Mouse (Mus musculus): ENCODE measurements around the gene Tulp1.
A peak's percentile ranks its signal among the peaks of the same experiment; 100 is the strongest.
"Not testable (repeated sequence)": the region's sequence is repeated elsewhere in the genome, so short reads cannot be mapped to it uniquely, and the experiment has no call there.

Tulp1 gene

GRCm38 (mm10) chr17:28368449-28368848, 3.4 kb upstream of the Tulp1 start:
- DNase-seq (ENCODE audit: low spot score), result peak; percentile 81

DNA sequence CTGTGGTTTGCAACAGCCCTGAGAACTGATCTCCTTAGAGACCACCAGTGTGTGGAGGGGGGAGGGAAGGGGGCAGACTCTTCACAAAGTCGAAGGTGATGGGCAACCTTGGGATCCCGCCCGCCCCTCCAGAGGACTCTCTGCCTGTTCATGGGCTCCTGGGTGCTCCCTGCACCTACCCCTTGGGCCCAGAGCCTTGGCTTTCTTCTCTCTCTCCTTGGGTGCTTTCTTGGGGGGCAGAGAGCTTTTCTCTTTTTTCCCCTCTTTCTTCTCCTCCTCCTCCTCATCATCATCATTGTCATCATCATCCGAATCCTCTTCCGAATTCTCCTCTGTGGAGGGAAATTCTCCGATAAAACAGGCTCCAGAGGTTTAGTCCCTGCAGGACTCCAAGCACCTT, 1.5 kb downstream of the Tulp1 start:
- DNase-seq (ENCODE audit: low spot score), result no peak

DNA sequence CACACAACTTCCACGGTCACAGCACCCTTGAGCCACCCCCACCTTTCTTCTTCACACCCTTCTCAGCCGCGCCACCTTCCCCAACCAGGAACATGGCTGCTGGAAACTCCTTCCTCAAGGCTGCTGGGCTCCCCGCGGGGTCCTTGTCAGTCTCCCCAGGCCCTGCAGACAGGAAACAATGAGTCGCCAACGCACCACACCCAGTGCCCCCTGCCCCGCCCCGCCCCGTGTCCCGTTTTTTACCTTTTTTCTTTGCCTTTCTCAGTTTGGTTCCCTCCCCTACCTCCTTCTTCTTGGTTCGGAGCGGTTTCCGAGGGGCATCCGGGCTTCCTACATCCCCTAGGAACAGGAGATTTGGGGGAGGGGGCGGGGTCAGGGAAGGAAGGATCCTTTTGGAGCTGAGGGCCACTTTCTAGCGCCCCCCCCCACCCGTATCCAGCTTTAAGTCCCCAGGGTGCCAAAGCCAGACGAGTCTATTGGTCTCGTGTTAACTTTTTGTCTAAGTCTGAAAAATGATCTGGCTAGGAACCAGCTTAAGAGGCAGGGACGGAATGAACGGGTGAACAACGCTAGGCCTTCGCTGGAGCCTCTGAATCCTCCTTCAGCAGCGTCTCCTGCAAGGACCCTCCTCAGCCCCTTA, 2.2 kb downstream of the Tulp1 start:
- no peak for DNase-seq (ENCODE audit: low spot score)

GRCm38 (mm10) chr17:28361921-28362652, 2.9 kb downstream of the Tulp1 start:
- DNase-seq (ENCODE audit: low spot score), result no peak

DNA sequence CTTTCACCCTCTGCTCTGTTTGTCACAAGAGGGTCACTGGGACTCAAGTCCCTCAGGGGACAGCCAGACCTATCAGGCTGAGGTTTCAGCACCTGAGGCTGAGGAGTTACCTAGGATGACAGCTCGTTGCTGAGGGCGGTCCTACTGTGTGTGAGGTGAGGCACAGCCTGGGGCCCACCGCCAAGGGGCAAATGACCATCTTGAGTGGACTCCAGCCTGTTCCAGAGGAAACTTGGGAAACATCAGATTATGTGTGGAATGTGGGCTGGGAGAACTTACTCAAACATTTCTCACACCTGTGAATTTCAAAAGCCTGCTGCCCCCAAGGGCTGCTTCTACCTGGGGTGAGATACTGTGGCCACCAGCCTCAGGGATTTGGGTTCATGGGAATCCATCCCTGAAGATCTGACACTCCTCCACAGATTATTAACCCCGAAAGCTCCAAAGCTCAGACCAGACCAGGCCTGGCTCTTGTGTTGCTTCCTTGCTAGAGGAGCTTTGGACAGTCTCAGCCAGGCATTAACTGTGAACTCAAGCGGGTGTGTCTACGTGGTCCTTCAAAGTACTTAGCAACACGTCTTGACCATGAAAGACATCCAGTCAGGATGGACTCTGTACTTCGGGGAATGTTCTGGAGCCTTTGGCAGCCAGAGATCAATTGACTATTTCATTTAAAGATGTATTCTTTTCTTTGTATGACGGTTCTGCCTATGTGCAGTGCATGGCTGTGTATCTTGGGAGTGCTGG, 4.3 kb downstream of the Tulp1 start:
- peak; percentile 60 for DNase-seq (ENCODE audit: low spot score)

- DNase-seq (ENCODE audit: low spot score), result not testable (repeated sequence)
Measured at GRCm38 (mm10) chr17:28358576-28359261, 6.3 kb downstream of the Tulp1 start.

DNA sequence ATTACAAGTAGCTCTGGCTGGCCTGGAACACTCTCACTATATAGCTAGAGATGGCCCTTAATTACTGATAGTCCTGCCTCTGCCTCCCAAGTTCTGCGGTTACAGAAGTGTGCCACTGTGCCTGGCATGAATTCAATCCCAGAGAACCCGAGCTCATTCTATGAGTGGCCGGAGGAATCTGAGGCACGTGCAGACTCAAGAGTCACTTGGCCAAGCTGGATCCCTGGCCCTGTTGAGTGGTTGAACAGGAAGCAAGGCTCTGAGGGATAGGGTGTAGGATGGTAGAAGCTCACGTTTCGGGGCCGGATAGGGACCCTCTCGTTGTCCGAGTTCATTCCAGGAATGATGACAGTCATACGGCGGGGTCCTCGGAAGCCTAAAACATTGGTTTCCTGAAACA, 9.2 kb downstream of the Tulp1 start:
- no peak for DNase-seq (ENCODE audit: low spot score)

GRCm38 (mm10) chr17:28352018-28352417, 13.0 kb downstream of the Tulp1 start:
- peak; percentile 73 for DNase-seq (ENCODE audit: low spot score)

DNA sequence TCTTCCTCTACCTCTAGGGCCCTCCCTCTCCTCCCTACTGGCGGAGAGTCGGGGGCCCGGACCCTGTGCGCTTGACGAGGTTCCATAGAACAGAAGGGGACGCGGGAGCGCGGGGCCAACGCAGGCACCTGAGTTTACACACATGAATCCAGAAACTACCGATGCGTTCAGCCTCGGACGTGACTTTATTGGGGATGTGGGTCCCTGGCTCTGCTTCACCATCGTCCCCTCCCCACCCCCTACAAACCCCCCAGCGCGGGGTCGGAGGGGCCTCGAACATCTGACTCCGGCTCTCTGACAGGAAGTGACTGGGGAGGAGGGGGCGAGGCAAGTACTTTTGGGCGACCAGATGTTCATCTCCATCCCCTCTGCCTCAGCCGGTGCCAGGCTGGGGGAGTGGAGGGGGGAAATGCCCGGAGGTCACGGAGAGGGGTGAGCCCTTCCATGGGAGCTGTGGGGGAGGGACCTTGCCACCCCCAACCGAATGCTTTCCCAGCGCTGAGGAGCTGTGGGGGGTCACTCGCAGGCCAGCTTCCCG, 13.6 kb downstream of the Tulp1 start:
- DNase-seq (ENCODE audit: low spot score), result peak; percentile 64

- peak; percentile 94 for DNase-seq (ENCODE audit: low spot score)
Measured at GRCm38 (mm10) chr17:28350466-28351352, 14.3 kb downstream of the Tulp1 start, which contains the start of gene Tead3. Gene Tead3, minus strand, starts transcription at chr17:28350817.

GRCm38 (mm10) chr17:28349901-28350465, 15.0 kb downstream of the Tulp1 start:
- no peak for DNase-seq (ENCODE audit: low spot score)

GRCm38 (mm10) chr17:28349264-28349880, 15.7 kb downstream of the Tulp1 start:
- no peak for DNase-seq (ENCODE audit: low spot score)

GRCm38 (mm10) chr17:28348211-28348610, 16.8 kb downstream of the Tulp1 start:
- DNase-seq (ENCODE audit: low spot score), result no peak

- DNase-seq (ENCODE audit: low spot score), result no peak
Measured at GRCm38 (mm10) chr17:28347327-28347726, 17.7 kb downstream of the Tulp1 start.

- no peak for DNase-seq (ENCODE audit: low spot score)
Measured at GRCm38 (mm10) chr17:28345882-28346281, 19.1 kb downstream of the Tulp1 start.

GRCm38 (mm10) chr17:28345271-28345721, 19.7 kb downstream of the Tulp1 start:
- no peak for DNase-seq (ENCODE audit: low spot score)

- DNase-seq (ENCODE audit: low spot score), result no peak
Measured at GRCm38 (mm10) chr17:28344670-28345069, 20.4 kb downstream of the Tulp1 start.

DNA sequence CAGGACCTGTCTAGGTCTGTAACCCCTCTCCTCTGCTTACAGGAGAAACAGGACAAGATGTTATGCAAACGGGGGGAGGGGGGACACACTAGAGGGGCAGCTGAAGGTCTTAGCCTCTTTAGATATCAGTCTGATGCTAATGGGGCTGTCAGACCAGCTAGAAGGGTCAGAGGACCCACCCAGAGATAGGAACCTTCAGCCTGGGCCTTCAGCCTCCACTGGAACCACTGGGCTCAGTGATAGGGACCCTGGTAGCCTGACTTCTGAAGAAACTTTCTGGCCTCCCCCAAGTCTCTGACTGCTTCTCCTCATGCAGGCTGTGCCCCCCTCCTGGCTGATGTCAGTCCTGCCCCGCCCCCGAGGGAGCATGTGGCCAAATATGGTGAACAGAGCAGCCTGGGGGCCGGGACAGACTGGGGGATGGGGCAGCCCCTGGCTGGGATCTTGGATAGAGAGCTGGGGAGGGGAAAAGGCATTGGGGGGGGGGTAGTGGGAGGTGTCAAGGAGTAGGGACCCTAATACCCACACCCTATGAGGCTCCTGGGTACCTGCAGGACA, 20.9 kb downstream of the Tulp1 start:
- no peak for DNase-seq (ENCODE audit: low spot score)

DNA sequence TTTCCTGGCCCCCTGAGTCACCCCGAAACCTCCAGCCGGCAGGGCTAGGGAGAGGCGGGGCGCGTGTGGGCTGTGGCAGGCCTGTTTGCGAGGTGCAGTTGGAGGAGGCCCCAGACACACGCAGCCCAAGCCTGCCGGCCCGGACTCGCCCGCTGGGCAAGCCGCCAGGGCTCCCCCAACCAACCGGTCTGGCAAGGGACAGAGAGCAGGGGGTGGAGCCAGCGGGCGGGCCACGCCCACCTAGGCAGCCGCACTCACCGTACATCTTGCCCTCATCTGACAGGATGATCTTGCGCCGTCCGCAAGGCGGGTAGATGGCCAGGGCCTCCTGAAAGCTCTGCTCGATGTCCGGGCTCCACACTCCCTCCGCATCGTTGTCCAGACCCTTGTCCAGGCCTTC, 23.9 kb downstream of the Tulp1 start:
- no peak for DNase-seq (ENCODE audit: low spot score)

DNA sequence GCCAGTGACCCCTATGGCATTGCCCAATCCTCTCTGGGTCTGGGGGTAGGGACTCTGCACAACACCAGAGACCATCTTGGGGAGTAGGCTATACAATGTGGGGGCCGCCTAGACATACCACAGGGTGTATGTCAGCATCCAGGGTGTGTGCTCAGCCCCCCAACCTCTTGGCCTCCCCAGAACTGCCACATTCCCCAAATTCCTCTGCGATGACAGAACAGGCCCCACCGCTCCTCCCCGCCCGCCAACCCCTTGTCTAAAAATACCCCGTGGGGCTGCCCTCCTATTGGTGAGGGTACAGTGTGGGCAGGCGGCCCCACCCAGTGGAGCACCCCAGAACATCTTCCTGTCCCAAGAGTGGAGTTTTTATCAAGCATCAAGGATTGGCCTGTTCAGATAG, 24.4 kb downstream of the Tulp1 start:
- DNase-seq (ENCODE audit: low spot score), result no peak
